Mouse (Mus musculus) CH12.LX (cell line): ENCODE measurements around the gene Ptov1. TPM values are rescaled to one million over a fixed set of nuclear protein-coding genes. Genes with fewer than 3 reads are reported as not detected.

Experiments used
- DNase-seq: peaks from one replicate; pipeline ENCODE4 v3.0.0-alpha.2; 2013; ENCODE audit errors: extremely low read depth
- H3K27ac ChIP-seq: 2 replicates; pipeline ENCODE4 v1.5.1; 2012; ENCODE audit warnings: low read depth, mild to moderate bottlenecking, control low read depth, moderate library complexity; ENCODE audit not compliant: insufficient read depth
- H3K27me3 ChIP-seq: replicated peaks from 2 replicates; pipeline ENCODE3; 2012; ENCODE audit warnings: inconsistent platforms
- H3K36me3 ChIP-seq, 2 experiments: replicated peaks in 1 of 2; 2 replicates each; pipeline versions ENCODE3 to v1.6.1; 2012; ENCODE audit warnings: inconsistent platforms in 1 of 2, low read length in 1 of 2, mild to moderate bottlenecking in 1 of 2, mixed read lengths in 1 of 2, moderate library complexity in 1 of 2; ENCODE audit not compliant: control insufficient read depth in 1 of 2, insufficient read depth in 1 of 2
- H3K4me1 ChIP-seq, 2 experiments: 2 replicates each; pipeline ENCODE4 v1.6.1; 2012; ENCODE audit warnings: inconsistent platforms in 1 of 2, moderate library complexity in 1 of 2; ENCODE audit not compliant: insufficient read depth in 2 of 2, control insufficient read depth in 1 of 2
- H3K4me2 ChIP-seq: 2 replicates; pipeline ENCODE4 v1.6.1; 2012; ENCODE audit warnings: low read depth, mild to moderate bottlenecking, control low read depth; ENCODE audit not compliant: poor library complexity, insufficient read depth, severe bottlenecking
- H3K4me3 ChIP-seq, 3 experiments: fragments of 150-350 bp in 1 of 3; sonication (generic) in 1 of 3; replicated peaks in 1 of 3; 2 replicates each; pipeline versions ENCODE3 to v1.5.1; 2011 to 2012; ENCODE audit warnings: low read depth in 2 of 3, low read length in 2 of 3, mild to moderate bottlenecking in 2 of 3, moderate library complexity in 2 of 3, control low read depth in 1 of 3, improper control_type of control experiment in 1 of 3, inconsistent platforms in 1 of 3, mixed read lengths in 1 of 3; ENCODE audit not compliant: poor library complexity in 1 of 3
- H3K79me2 ChIP-seq: replicated peaks from 2 replicates; pipeline ENCODE4 v1.6.1; 2012; ENCODE audit warnings: mild to moderate bottlenecking, moderate library complexity; ENCODE audit not compliant: control insufficient read depth, poor library complexity, insufficient read depth, severe bottlenecking; ENCODE audit errors: extremely low read depth
- H3K9ac ChIP-seq: 2 replicates; pipeline ENCODE4 v1.6.1; 2012; ENCODE audit warnings: low read depth, mild to moderate bottlenecking, control low read depth, moderate library complexity; ENCODE audit not compliant: insufficient read depth
- H3K9me3 ChIP-seq: replicated peaks from 2 replicates; pipeline ENCODE3; 2012; ENCODE audit warnings: low read length, inconsistent platforms, mixed read lengths
- BHLHE40 ChIP-seq: IDR thresholded peaks from 2 replicates; pipeline ENCODE4 v1.6.1; 2011; ENCODE audit warnings: mild to moderate bottlenecking, low read depth, low read length, improper control_type of control experiment
- ELF1 ChIP-seq: IDR thresholded peaks from 2 replicates; pipeline ENCODE4 v1.6.1; 2014; ENCODE audit warnings: low read depth, mild to moderate bottlenecking, inconsistent platforms, low read length, improper control_type of control experiment
- EP300 ChIP-seq: IDR thresholded peaks from 2 replicates; pipeline ENCODE4 v1.6.1; 2011; ENCODE audit warnings: low read length, improper control_type of control experiment
- IRF4 ChIP-seq: IDR thresholded peaks from 2 replicates; pipeline ENCODE4 v1.6.1; 2014; ENCODE audit warnings: low read depth, mild to moderate bottlenecking, inconsistent platforms, low read length, improper control_type of control experiment
- JUN ChIP-seq: IDR thresholded peaks from 2 replicates; pipeline ENCODE4 v1.6.1; 2011; ENCODE audit warnings: low read depth, mild to moderate bottlenecking, low read length, improper control_type of control experiment, moderate library complexity; ENCODE audit not compliant: insufficient read depth
- KAT2A ChIP-seq: IDR thresholded peaks from 2 replicates; pipeline ENCODE4 v1.6.1; 2012; ENCODE audit warnings: low read length, improper control_type of control experiment, inconsistent platforms; ENCODE audit not compliant: insufficient replicate concordance
- MAFK ChIP-seq: IDR thresholded peaks from 2 replicates; pipeline ENCODE4 v1.6.1; 2011; ENCODE audit warnings: low read length, improper control_type of control experiment; ENCODE audit not compliant: insufficient replicate concordance
- MAZ ChIP-seq: IDR thresholded peaks from 2 replicates; pipeline ENCODE4 v1.6.1; 2012; ENCODE audit warnings: low read depth, mild to moderate bottlenecking, inconsistent platforms, low read length, improper control_type of control experiment, moderate library complexity
- MEF2A ChIP-seq: IDR thresholded peaks from 2 replicates; pipeline ENCODE4 v1.6.1; 2014; ENCODE audit warnings: low read depth, mild to moderate bottlenecking, inconsistent platforms, low read length, improper control_type of control experiment, borderline replicate concordance
- MXI1 ChIP-seq: IDR thresholded peaks from 2 replicates; pipeline ENCODE4 v1.6.1; 2011; ENCODE audit warnings: mild to moderate bottlenecking, low read depth, low read length, improper control_type of control experiment
- MYC ChIP-seq: IDR thresholded peaks from 2 replicates; pipeline ENCODE4 v1.6.1; 2011; ENCODE audit warnings: low read depth, mild to moderate bottlenecking, improper control_type of control experiment, low read length
- NELFE ChIP-seq: IDR thresholded peaks from 2 replicates; pipeline ENCODE4 v1.6.1; 2011; ENCODE audit warnings: low read depth, low read length, improper control_type of control experiment
- PAX5 ChIP-seq: IDR thresholded peaks from 2 replicates; pipeline ENCODE4 v1.6.1; 2012; ENCODE audit warnings: low read length, inconsistent platforms, mixed read lengths
- POLR2AphosphoS2 ChIP-seq: IDR thresholded peaks from 2 replicates; pipeline ENCODE4 v1.6.1; 2011; ENCODE audit warnings: low read depth, low read length, improper control_type of control experiment
- TBP ChIP-seq: conservative IDR thresholded peaks from 2 replicates; pipeline ENCODE4 v1.6.1; 2011; ENCODE audit warnings: low read depth, low read length, improper control_type of control experiment
- TCF12 ChIP-seq: IDR thresholded peaks from 2 replicates; pipeline ENCODE4 v1.6.1; 2014; ENCODE audit warnings: low read depth, mild to moderate bottlenecking, inconsistent platforms, low read length, improper control_type of control experiment
- UBTF ChIP-seq: IDR thresholded peaks from 2 replicates; pipeline ENCODE4 v1.6.1; 2012; ENCODE audit warnings: low read depth, mild to moderate bottlenecking, inconsistent platforms, low read length, improper control_type of control experiment, moderate library complexity
- USF1 ChIP-seq: IDR thresholded peaks from 2 replicates; pipeline ENCODE4 v1.6.1; 2014; ENCODE audit warnings: low read depth, mild to moderate bottlenecking, inconsistent platforms, low read length, improper control_type of control experiment
- USF2 ChIP-seq: conservative IDR thresholded peaks from 2 replicates; pipeline ENCODE4 v1.6.1; 2011; ENCODE audit warnings: low read depth, low read length, improper control_type of control experiment
- ZC3H11A ChIP-seq: IDR thresholded peaks from 2 replicates; pipeline ENCODE4 v1.6.1; 2012; ENCODE audit warnings: low read depth, mild to moderate bottlenecking, inconsistent platforms, low read length, improper control_type of control experiment
- ZMIZ1 ChIP-seq: IDR thresholded peaks from 2 replicates; pipeline ENCODE4 v1.6.1; 2012; ENCODE audit warnings: low read depth, mild to moderate bottlenecking, inconsistent platforms, low read length, improper control_type of control experiment
- dilution Hi-C: fragments of 300-500 bp; cut with MboI; formaldehyde crosslinking; loops from 2 replicates; pipeline ENCODE4 v1.14.3; 2020; ENCODE audit warnings: low sequenced_read_pairs; ENCODE audit not compliant: extremely low pct_unique_long_range_greater_than_20kb, extremely low pct_ligation_motif_present
- in situ Hi-C: fragments of 300-500 bp; cut with MboI; formaldehyde crosslinking; loops from 3 replicates; pipeline ENCODE4 v1.14.3; 2019; ENCODE audit warnings: low sequenced_read_pairs, low pct_ligation_motif_present, low pct_unique_long_range_greater_than_20kb, mixed read lengths
- polyA plus RNA-seq: library from polyadenylated mRNA; unstranded; fragments of >175 nt; gene quantifications from 2 replicates; pipeline ENCODE4 v1.2.1, GENCODE M21; 2012; ENCODE audit warnings: low read depth; ENCODE audit not compliant: insufficient read length
- total RNA-seq, 2 experiments: library from RNA; depleted of rRNA; stranded (reverse); fragments of 300-350 nt in 1 of 2; fragments of >200 nt in 1 of 2; gene quantifications; 2 replicates each; pipeline ENCODE4 v1.2.3; 2012 to 2014

The Ptov1 gene
- total and polyA plus RNA-seq, 3 experiments: 5.7 to 21.0 (median 16.8) TPM

DNA sequence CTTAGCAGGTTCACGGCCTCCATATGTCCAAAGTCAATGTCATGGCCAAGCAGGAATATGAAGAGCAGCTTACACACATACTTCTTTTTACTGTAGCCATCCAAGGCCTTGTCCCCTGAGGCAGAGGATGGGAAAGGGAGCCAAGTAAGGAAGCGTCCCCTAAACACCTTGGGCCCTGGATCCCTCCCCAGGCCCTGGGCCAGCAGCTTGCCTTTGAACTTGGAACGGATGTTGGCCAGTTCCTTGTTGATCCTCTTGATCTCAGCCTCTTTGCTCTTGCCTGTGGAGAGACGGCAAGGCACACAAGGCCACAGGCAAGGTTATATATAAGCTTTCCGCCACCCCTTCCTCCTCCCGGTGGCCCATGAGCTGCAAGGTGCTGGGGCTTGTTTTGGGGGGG lies 46.6 kb upstream of the Ptov1 start:
- no peak overlapping the region for H3K4me3 ChIP-seq
- in situ Hi-C loops: no loop called here
- TF ChIP-seq ZMIZ1 (no peak), NELFE (no peak), KAT2A (no peak), TCF12 (no peak), IRF4 (no peak), USF2 (no peak), MYC (no peak), EP300 (no peak), ELF1 (no peak), MEF2A (no peak), BHLHE40 (no peak), MAZ (no peak), TBP (no peak), USF1 (no peak), MAFK (no peak)

GRCm38 (mm10) chr7:44915314-44915713 lies 45.7 kb upstream of the Ptov1 start:
- no peaks in the 10 kb centered on the region for H3K9me3 ChIP-seq
- no peak overlapping the region for H3K4me2 ChIP-seq
- H3K9ac ChIP-seq: no peak overlapping the region
- in situ Hi-C loops: no loop called here
- no peaks in the 10 kb centered on the region for H3K79me2 ChIP-seq
- H3K4me1 ChIP-seq: peaks cover 0 to 3% of the 10 kb centered on the region in 2 experiments; a peak in 1 of 4 replicates
- TF ChIP-seq TCF12 (no peak), MAFK (no peak), POLR2AphosphoS2 (no peak), ZC3H11A (no peak), UBTF (no peak), MXI1 (no peak), JUN (no peak), PAX5 (no peak), BHLHE40 (no peak)
- no peak for DNase-seq
- dilution Hi-C loops: no loop called here
- no peak overlapping the region for H3K27ac ChIP-seq
- no peak overlapping the region for H3K4me3 ChIP-seq
- no peaks in the 10 kb centered on the region for H3K27me3 ChIP-seq
- H3K36me3 ChIP-seq: peaks cover 37 to 89% of the 10 kb centered on the region in 2 experiments

More for the DNA sequence above, 46.6 kb upstream of the Ptov1 start:
- H3K79me2 ChIP-seq: no peaks in the 10 kb centered on the region
- H3K36me3 ChIP-seq: peaks cover 28 to 86% of the 10 kb centered on the region in 2 experiments
- H3K4me2 ChIP-seq: no peak overlapping the region
- no peak overlapping the region for H3K9ac ChIP-seq
- DNase-seq: no peak
- no peaks in the 10 kb centered on the region for H3K9me3 ChIP-seq
- no peaks in the 10 kb centered on the region for H3K27me3 ChIP-seq
- H3K4me1 ChIP-seq: peaks cover 0 to 3% of the 10 kb centered on the region in 2 experiments; a peak in 1 of 4 replicates
- H3K27ac ChIP-seq: no peak overlapping the region
- dilution Hi-C loops: no loop called here
